Mouse (Mus musculus): ENCODE data around the gene Agbl1. TPM values are rescaled to one million over a fixed set of nuclear protein-coding genes. Genes with fewer than 3 reads are reported as not detected.
A peak's percentile ranks its signal among the peaks of the same experiment; 100 is the strongest.
"Not testable (repeated sequence)": the region's sequence is repeated elsewhere in the genome, so short reads cannot be mapped to it uniquely, and the experiment has no call there.

Gene Agbl1
- under 1 TPM; 0.16 to 0.25 TPM for total RNA-seq (2021)

DNA sequence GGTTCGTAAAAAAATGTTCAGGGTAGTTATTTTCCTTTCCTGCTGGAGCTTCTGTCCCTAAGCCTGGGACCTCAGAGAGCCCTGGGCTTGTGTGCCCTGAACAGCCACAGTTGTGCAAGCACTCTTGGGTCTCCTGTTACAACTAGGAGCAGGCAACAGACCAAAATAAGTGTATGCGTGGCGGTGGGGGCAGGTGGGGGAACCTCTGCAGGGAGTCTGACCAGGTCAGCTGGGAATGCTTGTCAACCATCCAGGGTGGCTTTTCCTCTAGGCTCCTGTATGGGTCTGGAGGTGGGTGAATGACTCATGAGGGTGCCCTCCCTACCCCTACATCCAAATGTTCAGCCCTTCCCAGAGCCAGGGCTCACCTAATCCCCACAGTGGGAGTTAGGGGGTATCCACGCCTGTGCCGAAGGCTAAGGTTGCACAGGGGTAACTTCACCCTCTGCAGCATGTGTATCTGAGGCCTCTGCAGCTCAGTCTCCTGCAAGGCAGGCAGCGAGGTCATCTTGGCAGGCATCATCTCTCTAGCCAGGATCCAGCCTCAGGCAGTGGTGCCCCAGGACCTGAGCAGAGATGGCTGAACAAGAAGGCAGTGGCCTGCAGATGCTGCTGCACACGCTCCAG is at the start of gene Agbl1:
Agbl1 (plus strand) TSS at position 577 of the 627 bp plus-strand sequence.
- intact Hi-C loops (cut with DNase I) = no loop called here
- DNase-seq = no peak

DNA sequence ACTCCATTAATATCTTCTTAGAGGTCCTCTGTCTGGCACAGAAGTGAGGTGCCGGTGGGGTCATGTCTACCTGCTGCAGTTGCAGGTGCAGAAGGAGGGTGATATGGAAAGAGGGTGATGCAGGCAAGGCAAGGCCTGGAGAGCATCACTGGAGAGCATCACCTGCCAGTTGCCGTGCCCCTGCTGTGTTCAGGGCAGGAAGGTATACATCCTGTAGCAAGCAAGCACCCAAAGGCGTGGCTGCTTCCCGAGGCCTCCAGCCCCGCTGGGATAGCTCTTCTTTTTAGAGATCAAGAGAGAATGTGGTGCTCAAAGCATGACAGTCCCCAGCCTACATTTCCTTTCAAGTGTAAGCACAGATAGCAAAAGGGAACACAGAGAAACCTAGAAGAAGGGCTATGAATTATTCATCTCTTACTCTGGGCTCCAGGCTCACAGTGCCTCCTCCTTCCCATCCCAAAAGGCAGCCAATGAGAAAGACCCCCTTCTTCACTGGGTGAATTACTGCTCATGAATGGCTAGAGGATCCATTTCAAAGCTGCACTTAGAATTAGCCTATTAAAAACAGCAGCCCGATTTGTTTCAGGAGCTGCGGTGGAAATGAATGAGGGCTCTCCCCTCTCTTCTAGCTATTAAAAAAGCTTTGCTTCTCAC is 44.6 kb upstream of the Agbl1 start:
- DNase-seq = no peak
- intact Hi-C loops (cut with DNase I) = no loop called here

DNA sequence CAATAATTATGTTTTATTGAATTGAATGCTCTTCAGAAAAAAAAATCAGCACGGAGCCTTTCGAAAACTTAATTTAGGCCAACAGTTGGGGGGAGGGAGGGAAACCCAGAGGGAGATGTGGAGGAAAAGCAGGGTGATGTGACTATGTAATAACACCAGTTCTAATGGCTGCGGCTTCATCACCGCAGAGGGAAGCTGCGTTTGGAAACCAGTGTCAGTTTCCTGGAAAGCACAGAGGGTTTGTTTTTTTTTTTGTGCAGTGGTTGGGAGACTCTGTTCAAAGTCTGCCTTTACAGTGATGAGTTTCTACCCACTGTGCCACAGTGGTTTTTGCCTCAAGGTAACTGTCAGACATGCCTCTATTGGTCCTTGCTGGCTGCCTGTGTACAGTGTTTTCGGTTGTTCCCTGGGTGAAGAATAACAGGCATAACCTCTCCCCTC is 44.0 kb upstream of the Agbl1 start:
- DNase-seq = no peak
- intact Hi-C loops (cut with DNase I) = no loop called here

DNA sequence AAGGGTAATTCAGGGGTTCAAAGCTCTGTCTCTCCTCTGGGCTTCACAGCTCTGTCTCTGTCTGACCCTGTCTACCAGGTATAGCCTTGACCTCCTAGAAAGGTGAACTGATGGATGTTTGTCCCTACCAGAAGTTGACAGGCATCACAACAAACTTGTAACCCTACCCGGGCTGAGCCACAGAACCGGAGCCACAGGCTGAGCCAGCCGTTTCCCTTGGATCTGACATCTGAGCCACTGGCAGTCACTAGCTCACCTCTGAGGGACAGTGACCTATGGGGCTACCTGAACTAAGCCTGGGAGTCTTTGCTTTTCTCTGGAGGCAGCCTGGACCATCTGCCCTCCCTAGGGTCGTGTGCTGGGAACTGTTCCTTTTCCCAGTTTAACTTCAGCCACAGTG is 11.1 kb upstream of the Agbl1 start:
- no peak for DNase-seq
- intact Hi-C loops (cut with DNase I) = no loop called here

- DNase-seq = no peak
- intact Hi-C loops (cut with DNase I) = no loop called here
Observed at GRCm38 (mm10) chr7:76219797-76220469, 9.8 kb upstream of the Agbl1 start.

DNA sequence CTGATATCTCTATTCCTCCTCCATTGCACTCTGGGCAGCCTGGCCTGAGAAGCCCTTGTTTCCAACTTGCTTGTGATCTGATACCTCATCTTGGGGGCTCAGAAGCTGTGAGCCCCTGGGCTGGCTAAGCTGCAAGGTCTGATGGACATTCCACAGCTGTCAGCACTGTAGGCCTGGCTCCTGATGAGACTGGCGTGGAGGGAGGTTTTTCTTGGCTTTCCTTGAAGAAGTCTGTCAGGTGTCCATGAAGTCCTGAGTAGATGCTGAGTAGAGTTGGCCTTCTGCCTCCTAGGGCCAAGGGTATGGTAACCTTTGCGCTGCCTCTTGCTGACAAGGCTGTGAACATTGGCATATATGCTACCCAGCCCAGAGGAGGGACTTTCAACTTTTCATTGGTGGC is 7.0 kb upstream of the Agbl1 start:
- DNase-seq = no peak
- intact Hi-C loops (cut with DNase I) = no loop called here

GRCm38 (mm10) chr7:76228881-76229280 is 806 bp upstream of the Agbl1 start:
- intact Hi-C loops (cut with DNase I) = no loop called here
- DNase-seq = no peak

DNA sequence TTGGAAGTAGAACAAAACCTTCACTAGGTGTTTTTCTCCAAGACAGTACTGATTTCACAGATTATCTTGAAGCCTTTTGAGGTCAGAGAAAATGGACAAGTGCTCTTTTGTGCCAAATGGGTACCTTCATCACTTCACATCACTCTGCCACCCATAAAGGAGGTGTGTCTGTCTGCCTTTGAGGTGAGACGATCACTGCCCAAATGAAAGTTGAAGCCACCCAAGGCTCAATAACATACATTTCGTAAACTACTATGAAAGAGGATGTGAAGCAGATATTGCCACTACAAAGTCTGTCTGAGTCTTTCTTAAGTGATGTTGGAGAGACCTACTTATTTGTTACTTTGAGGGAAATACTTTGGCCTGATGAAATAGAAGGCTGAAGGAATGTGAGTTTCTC is 4.6 kb downstream of the Agbl1 start:
- DNase-seq = no peak
- intact Hi-C loops (cut with DNase I) = no loop called here

GRCm38 (mm10) chr7:76237497-76237896 is 7.8 kb downstream of the Agbl1 start:
- intact Hi-C loops (cut with DNase I) = no loop called here
- DNase-seq = no peak

DNA sequence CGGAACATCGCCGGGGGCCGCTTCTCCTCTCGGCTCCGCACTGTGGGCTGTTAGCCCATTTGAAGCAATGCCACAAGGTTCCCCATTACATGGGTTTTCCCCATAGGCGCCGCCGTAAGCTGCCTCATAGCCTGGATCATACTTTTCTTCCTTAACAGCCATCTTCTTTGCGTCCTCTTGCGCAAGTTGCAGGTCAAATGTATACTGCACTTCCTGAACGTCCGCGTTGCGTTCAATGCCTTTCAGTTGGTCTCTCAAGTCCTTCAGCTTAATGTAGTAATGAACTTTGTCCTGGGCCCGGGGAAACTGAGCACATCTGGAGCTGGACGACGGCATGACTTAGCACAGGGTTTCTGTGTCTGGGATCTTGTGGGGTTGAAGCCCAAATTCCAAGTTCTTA is 15.2 kb downstream of the Agbl1 start:
- DNase-seq; intact Hi-C loops (cut with DNase I): not testable (repeated sequence)

- intact Hi-C loops (cut with DNase I) = no loop called here
- no peak for DNase-seq
Observed at GRCm38 (mm10) chr7:76275061-76275460, 45.4 kb downstream of the Agbl1 start.

GRCm38 (mm10) chr7:76282831-76283230 is 53.1 kb downstream of the Agbl1 start:
- no peak for DNase-seq
- intact Hi-C loops (cut with DNase I) = no loop called here

DNA sequence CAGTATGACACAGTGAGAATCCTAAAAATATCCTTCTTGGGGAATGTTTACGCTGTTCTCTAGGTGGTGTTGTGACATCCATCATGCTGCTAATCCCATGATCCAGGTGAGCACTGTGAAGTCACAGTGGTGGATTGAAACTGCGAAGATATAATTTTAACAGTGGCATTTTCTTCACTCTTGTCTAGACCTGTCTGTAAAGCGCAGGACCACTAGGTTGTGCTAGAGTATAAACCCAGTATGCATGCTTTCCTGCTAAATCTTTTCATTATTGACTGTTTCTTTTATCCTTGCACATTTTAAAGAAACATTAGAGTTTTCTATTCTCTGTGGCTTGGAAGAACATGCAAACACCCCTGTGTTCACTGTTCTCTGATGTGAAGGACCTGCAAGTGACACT is 57.8 kb downstream of the Agbl1 start:
- intact Hi-C loops (cut with DNase I) = no loop called here
- no peak for DNase-seq

- DNase-seq = no peak
- intact Hi-C loops (cut with DNase I) = no loop called here
Observed at GRCm38 (mm10) chr7:76321866-76322553, 92.3 kb downstream of the Agbl1 start.

DNA sequence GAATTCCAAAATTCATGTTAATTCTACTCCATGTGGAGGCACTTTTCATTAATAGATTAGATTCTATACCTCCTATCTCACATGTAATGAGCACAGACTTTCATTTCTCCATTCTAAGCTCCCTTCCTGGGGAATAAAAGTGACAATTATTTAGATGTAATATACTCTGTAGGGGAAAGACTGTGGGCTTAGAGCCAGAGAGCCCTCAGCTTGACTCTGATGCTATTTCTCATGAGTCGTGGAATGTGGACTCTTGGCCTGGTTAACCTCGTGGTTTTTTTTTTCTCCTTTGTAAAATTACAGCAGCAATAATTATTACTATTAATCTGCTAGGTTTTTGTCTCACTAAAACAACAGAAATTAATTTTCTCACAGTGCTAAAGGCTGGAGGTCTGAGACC is 96.4 kb downstream of the Agbl1 start:
- intact Hi-C loops (cut with DNase I) = no loop called here
- no peak for DNase-seq

DNA sequence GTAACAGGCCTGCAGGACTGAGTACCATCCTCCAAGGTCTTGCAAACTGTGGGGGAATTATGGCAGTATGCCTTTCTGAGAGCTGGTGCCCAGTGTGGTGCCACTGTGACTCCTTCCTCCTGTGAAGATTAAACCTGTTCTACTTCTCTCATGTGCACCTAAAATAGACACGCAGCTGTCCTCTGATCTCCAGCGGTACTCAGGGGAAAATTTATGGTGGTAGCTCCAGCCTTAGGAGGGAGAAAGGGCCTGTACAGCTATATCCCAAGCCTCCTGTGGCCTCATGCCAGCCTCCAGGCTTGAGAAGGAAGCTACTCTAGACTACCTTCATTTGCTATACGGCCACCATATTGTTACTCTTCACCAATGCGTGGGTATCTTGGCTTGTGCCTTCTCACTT is 109.6 kb downstream of the Agbl1 start:
- intact Hi-C loops (cut with DNase I) = no loop called here

DNA sequence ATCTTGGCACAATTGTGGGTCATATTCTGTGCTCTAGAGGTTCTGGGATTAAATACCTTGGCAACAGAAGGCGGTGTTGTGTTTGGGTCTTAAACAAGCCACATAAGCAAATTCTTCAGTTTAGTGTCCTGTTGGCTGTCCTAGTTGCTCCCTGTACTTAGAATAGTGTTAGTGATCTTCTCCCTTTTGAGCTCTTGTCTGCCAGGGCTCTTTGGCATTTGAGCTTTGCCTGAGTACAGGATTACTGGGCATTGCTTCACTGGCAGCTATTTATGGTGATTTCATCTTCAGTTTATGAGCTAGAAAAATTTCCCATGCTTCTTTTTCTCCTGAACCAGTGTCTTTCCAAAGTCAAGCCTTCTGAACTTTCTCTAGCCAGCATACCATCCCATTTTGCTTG is 111.9 kb downstream of the Agbl1 start:
- intact Hi-C loops (cut with DNase I) = no loop called here
- DNase-seq = no peak

More for the DNA sequence above, 109.6 kb downstream of the Agbl1 start:
- DNase-seq = no peak

DNA sequence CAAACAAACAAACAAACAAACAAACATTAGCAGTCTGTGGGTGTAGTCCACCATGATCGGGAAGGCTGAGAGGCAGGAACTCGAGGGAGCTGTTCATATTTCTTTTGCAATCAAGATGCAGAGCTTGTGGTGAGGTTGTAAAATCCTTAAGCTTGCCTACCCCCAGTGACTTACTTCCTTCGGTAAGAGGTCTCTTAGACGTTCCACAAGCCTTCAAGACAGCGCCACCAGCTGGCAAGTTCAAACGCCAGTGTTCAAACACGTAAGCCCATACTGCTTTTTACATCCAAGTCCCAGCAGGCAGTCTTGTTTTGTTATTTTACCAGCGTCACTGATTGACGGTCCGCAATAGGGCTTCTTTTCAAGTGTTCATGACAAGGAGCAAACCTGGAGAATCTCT is 123.8 kb downstream of the Agbl1 start:
- no peak for DNase-seq

DNA sequence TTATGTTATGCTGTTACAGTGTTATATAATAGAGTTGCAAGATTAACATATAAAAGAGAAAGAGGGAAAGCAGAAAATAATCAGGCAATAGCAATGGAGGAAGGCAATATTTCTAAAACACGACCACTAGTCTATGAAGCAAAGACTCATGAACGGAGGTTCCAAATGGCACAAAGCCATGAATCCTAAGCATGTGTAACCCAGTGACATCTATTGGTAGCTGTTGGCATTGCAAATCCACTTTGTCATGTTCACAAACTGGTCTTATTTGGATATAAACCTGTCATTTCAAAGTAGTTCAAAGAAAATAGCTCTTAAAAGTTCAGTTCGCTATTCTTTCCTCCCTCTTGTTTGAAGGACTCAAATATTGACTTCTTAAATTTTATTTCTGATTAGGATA is 124.8 kb downstream of the Agbl1 start:
- intact Hi-C loops (cut with DNase I) = loop anchor here (5.0 kb wide), 1 partner anchor 442 kb away; no protein-coding TSS in a partner anchor
- peak; percentile 5 to 13 for DNase-seq

More for the DNA sequence above, 123.8 kb downstream of the Agbl1 start:
- intact Hi-C loops (cut with DNase I) = loop anchor here (5.0 kb wide), 1 partner anchor 441 kb away; no protein-coding TSS in a partner anchor

DNA sequence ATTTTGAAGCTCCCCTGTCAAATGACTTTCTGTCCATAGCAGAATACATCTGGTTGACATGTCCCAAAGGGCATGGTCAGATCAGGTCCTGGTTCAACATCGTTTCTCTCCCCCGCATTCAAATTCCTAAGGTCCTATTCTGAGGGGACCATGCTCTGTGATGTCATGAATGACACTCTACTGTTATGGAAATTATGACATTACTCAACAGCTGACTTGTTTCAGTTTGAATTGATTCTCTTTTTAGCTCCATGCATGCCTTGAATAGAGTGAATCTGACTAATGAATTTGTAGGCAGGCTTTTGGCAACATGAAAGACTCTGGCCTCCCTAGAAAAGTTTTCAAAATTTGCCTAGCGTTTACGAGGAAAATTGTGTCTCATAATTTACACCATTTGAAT is 141.6 kb downstream of the Agbl1 start:
- no peak for DNase-seq
- intact Hi-C loops (cut with DNase I) = no loop called here

- intact Hi-C loops (cut with DNase I) = no loop called here
- DNase-seq = no peak
Observed at GRCm38 (mm10) chr7:76379493-76379892, 149.8 kb downstream of the Agbl1 start.

Measured in heart, postnatal 36 days (tissue).